Mouse (Mus musculus): ENCODE data around the gene Aff1. TPM values are rescaled to one million over a fixed set of nuclear protein-coding genes. Genes with fewer than 3 reads are reported as not detected.
A peak's percentile ranks its signal among the peaks of the same experiment; 100 is the strongest.

The Aff1 gene
- total and polyA plus RNA-seq, 3 experiments = 16.6 to 152 (median 51.3) TPM

GRCm38 (mm10) chr5:103732581-103732980 lies 40.4 kb downstream of the Aff1 start:
- Histone ChIP-seq H3K27me3 (ENCODE audit: insufficient read depth, low read length) (peaks cover 10% of the 10 kb centered on the region), H3K4me1 (ENCODE audit: insufficient read depth, low read depth, low read length) (peaks cover 52% of the 10 kb centered on the region), H3K4me3 (ENCODE audit: low read depth, low read length) (no peak overlapping the region), H3K9me3 (replicated peaks) (no peaks in the 10 kb centered on the region), H3K36me3 (replicated peaks) (no peaks in the 10 kb centered on the region)
- TF ChIP-seq TAL1 (conservative IDR thresholded peaks at IDR 0.05; ENCODE audit: low read depth, low read length) = no peak
- no peak for TF ChIP-seq GATA2 (IDR thresholded peaks at IDR 0.05; ENCODE audit: borderline replicate concordance, low read depth, low read length)
- no peak for TF ChIP-seq CTCF (IDR thresholded peaks at IDR 0.05; ENCODE audit: low read depth, low read length)
- TF ChIP-seq POLR2AphosphoS5 (IDR thresholded peaks at IDR 0.05; ENCODE audit: insufficient replicate concordance, low read depth, low read length) = no peak
- no peak for TF ChIP-seq GATA1 (IDR thresholded peaks at IDR 0.05; ENCODE audit: borderline replicate concordance, low read length)
- no peak for DNase-seq (ENCODE audit: low spot score)
- no peak for ATAC-seq (ENCODE audit: extremely low read depth, insufficient number of reproducible peaks, low FRiP score, poor library complexity, severe bottlenecking)

GRCm38 (mm10) chr5:103735411-103736112 lies 43.4 kb downstream of the Aff1 start:
- no peak for DNase-seq (ENCODE audit: low spot score)
- Histone ChIP-seq H3K4me1 (ENCODE audit: insufficient read depth, low read depth, low read length) (peaks cover 77% of the 10 kb centered on the region), H3K9me3 (replicated peaks) (no peaks in the 10 kb centered on the region), H3K4me3 (ENCODE audit: low read depth, low read length) (no peak overlapping the region; the same call in 1 of the 2 replicates), H3K36me3 (replicated peaks) (no peaks in the 10 kb centered on the region), H3K27me3 (ENCODE audit: insufficient read depth, low read length) (peaks cover 3% of the 10 kb centered on the region; the same call in 1 of the 2 replicates)
- TF ChIP-seq GATA1 (IDR thresholded peaks at IDR 0.05; ENCODE audit: borderline replicate concordance, low read length) (no peak), TAL1 (conservative IDR thresholded peaks at IDR 0.05; ENCODE audit: low read depth, low read length) (no peak), GATA2 (IDR thresholded peaks at IDR 0.05; ENCODE audit: borderline replicate concordance, low read depth, low read length) (no peak), POLR2AphosphoS5 (IDR thresholded peaks at IDR 0.05; ENCODE audit: insufficient replicate concordance, low read depth, low read length) (no peak), CTCF (IDR thresholded peaks at IDR 0.05; ENCODE audit: low read depth, low read length) (no peak)
- ATAC-seq (ENCODE audit: extremely low read depth, insufficient number of reproducible peaks, low FRiP score, poor library complexity, severe bottlenecking) = no peak

GRCm38 (mm10) chr5:103736553-103737207 lies 44.5 kb downstream of the Aff1 start:
- no peaks in the 10 kb centered on the region for H3K36me3 ChIP-seq (replicated peaks)
- no peak for TF ChIP-seq TAL1 (conservative IDR thresholded peaks at IDR 0.05; ENCODE audit: low read depth, low read length)
- TF ChIP-seq GATA2 (IDR thresholded peaks at IDR 0.05; ENCODE audit: borderline replicate concordance, low read depth, low read length) = no peak
- TF ChIP-seq POLR2AphosphoS5 (IDR thresholded peaks at IDR 0.05; ENCODE audit: insufficient replicate concordance, low read depth, low read length) = no peak
- TF ChIP-seq CTCF (IDR thresholded peaks at IDR 0.05; ENCODE audit: low read depth, low read length) = no peak
- ATAC-seq (ENCODE audit: extremely low read depth, insufficient number of reproducible peaks, low FRiP score, poor library complexity, severe bottlenecking) (no peak), DNase-seq (ENCODE audit: low spot score) (no peak)
- no peaks in the 10 kb centered on the region for H3K9me3 ChIP-seq (replicated peaks)
- no peaks in the 10 kb centered on the region; the same call in 1 of the 2 replicates for H3K27me3 ChIP-seq (ENCODE audit: insufficient read depth, low read length)
- peak overlapping the region; percentile 45; the same call in 1 of the 2 replicates for H3K4me3 ChIP-seq (ENCODE audit: low read depth, low read length)
- H3K4me1 ChIP-seq (ENCODE audit: insufficient read depth, low read depth, low read length) = peaks cover 79% of the 10 kb centered on the region

GRCm38 (mm10) chr5:103737208-103738066 lies 45.3 kb downstream of the Aff1 start:
- DNase-seq (ENCODE audit: low spot score) (peak; percentile 67), ATAC-seq (ENCODE audit: extremely low read depth, insufficient number of reproducible peaks, low FRiP score, poor library complexity, severe bottlenecking) (peak; percentile 74)
- H3K4me3 ChIP-seq (ENCODE audit: low read depth, low read length) = peak overlapping the region; percentile 45; the same call in 1 of the 2 replicates
- no peaks in the 10 kb centered on the region; the same call in 1 of the 2 replicates for H3K27me3 ChIP-seq (ENCODE audit: insufficient read depth, low read length)
- no peak for TF ChIP-seq POLR2AphosphoS5 (IDR thresholded peaks at IDR 0.05; ENCODE audit: insufficient replicate concordance, low read depth, low read length)
- TF ChIP-seq GATA2 (IDR thresholded peaks at IDR 0.05; ENCODE audit: borderline replicate concordance, low read depth, low read length) = no peak
- peak; percentile 92 for TF ChIP-seq TAL1 (conservative IDR thresholded peaks at IDR 0.05; ENCODE audit: low read depth, low read length)
- TF ChIP-seq CTCF (IDR thresholded peaks at IDR 0.05; ENCODE audit: low read depth, low read length) = no peak
- no peak for TF ChIP-seq GATA1 (IDR thresholded peaks at IDR 0.05; ENCODE audit: borderline replicate concordance, low read length)
- no peaks in the 10 kb centered on the region for H3K9me3 ChIP-seq (replicated peaks)
- no peaks in the 10 kb centered on the region for H3K36me3 ChIP-seq (replicated peaks)
- H3K4me1 ChIP-seq (ENCODE audit: insufficient read depth, low read depth, low read length) = peaks cover 83% of the 10 kb centered on the region

GRCm38 (mm10) chr5:103738509-103738908 lies 46.3 kb downstream of the Aff1 start:
- TF ChIP-seq GATA1 (IDR thresholded peaks at IDR 0.05; ENCODE audit: borderline replicate concordance, low read length) (no peak), TAL1 (conservative IDR thresholded peaks at IDR 0.05; ENCODE audit: low read depth, low read length) (no peak), GATA2 (IDR thresholded peaks at IDR 0.05; ENCODE audit: borderline replicate concordance, low read depth, low read length) (no peak), CTCF (IDR thresholded peaks at IDR 0.05; ENCODE audit: low read depth, low read length) (no peak), POLR2AphosphoS5 (IDR thresholded peaks at IDR 0.05; ENCODE audit: insufficient replicate concordance, low read depth, low read length) (no peak)
- ATAC-seq (ENCODE audit: extremely low read depth, insufficient number of reproducible peaks, low FRiP score, poor library complexity, severe bottlenecking) (no peak), DNase-seq (ENCODE audit: low spot score) (no peak)
- Histone ChIP-seq H3K36me3 (replicated peaks) (no peaks in the 10 kb centered on the region), H3K27me3 (ENCODE audit: insufficient read depth, low read length) (no peaks in the 10 kb centered on the region; the same call in 1 of the 2 replicates), H3K9me3 (replicated peaks) (no peaks in the 10 kb centered on the region), H3K4me1 (ENCODE audit: insufficient read depth, low read depth, low read length) (peaks cover 87% of the 10 kb centered on the region), H3K4me3 (ENCODE audit: low read depth, low read length) (no peak overlapping the region; the same call in 1 of the 2 replicates)
